Mouse (Mus musculus) thymus, adult 2 months (tissue): ENCODE measurements around the gene Tcirg1.

Experiments
- CTCF ChIP-seq: fragments of 200-500 bp; IDR thresholded peaks from 2 replicates; pipeline ENCODE4 v1.5.1; 2012; ENCODE audit warnings: mild to moderate bottlenecking, control low read depth, low read length, moderate library complexity, borderline replicate concordance; ENCODE audit not compliant: control insufficient read depth, poor library complexity, insufficient read depth; ENCODE audit errors: extremely low read depth
- POLR2A ChIP-seq: fragments of 200-500 bp; IDR thresholded peaks from 2 replicates; pipeline ENCODE4 v1.6.1; 2012; ENCODE audit warnings: mild to moderate bottlenecking, low read length, control low read depth, moderate library complexity; ENCODE audit not compliant: control insufficient read depth, poor library complexity, insufficient read depth; ENCODE audit errors: extremely low read depth

DNA sequence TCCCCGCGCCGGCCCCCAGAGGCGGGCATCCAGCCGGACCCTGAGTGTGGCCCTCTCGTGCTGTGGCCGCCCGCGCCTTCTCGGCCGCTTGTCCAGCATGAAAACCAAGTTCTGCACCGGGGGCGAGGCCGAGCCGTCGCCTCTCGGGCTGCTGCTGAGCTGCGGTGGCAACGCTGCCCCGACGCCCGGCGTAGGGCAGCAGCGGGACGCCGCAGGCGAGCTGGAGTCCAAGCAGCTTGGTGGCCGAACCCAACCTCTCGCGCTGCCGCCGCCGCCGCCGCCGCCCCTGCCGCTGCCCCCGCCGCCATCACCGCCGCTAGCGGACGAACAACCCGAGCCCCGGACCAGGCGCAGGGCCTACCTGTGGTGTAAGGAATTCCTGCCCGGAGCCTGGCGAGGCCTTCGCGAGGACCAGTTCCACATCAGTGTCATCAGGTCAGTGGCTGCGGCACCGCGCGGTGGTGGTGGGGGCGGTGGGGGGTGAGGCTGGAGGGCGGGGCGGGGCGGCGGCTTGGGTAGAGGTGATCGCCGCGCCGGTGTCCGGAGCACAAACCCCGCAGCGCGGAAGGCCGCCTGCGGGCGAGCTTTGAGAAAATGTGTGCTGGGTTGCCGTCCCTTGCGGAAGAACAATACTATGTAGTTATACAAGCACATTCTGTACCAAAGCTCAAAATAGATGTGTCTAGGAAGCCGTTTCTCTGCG is 54.8 kb downstream of the Tcirg1 start:
- TF ChIP-seq CTCF (no peak), POLR2A (no peak)
